Mouse (Mus musculus): ENCODE data around the gene Aldh1a3. TPM values are rescaled to one million over a fixed set of nuclear protein-coding genes. Genes with fewer than 3 reads are reported as not detected.
A peak's percentile ranks its signal among the peaks of the same experiment; 100 is the strongest.

The Aldh1a3 gene
- polyA plus RNA-seq, 1 experiment from 2014 or later, result 1.3 TPM

GRCm38 (mm10) chr7:66404802-66405201 is 22.5 kb downstream of the Aldh1a3 start:
- Histone ChIP-seq H3K9ac (ENCODE audit: low read depth, low read length) (no peak overlapping the region), H3K27ac (ENCODE audit: low read depth, low read length) (no peak overlapping the region), H3K4me1 (replicated peaks; ENCODE audit: control insufficient read depth, insufficient read depth, low read length) (no peaks in the 10 kb centered on the region), H3K4me2 (replicated peaks; ENCODE audit: low read depth, low read length) (no peak overlapping the region), H3K36me3 (ENCODE audit: control insufficient read depth, insufficient read depth, low read length) (no peaks in the 10 kb centered on the region), H3K9me3 (ENCODE audit: control insufficient read depth, low read length) (no peaks in the 10 kb centered on the region), H3K4me3 (ENCODE audit: low read depth, low read length) (no peak overlapping the region), H3K27me3 (ENCODE audit: control insufficient read depth, insufficient read depth, low read length) (no peaks in the 10 kb centered on the region)
- WGBS, result 78% methylated on average over 4 of the region's 4 CpGs
- ATAC-seq (ENCODE audit: low FRiP score) (no peak), DNase-seq (ENCODE audit: low spot score) (no peak)

GRCm38 (mm10) chr7:66404141-66404540 is 23.2 kb downstream of the Aldh1a3 start:
- 71% methylated on average over 10 of the region's 10 CpGs for WGBS
- H3K9me3 ChIP-seq (ENCODE audit: control insufficient read depth, low read length), result no peaks in the 10 kb centered on the region
- no peak for ATAC-seq (ENCODE audit: low FRiP score)
- H3K36me3 ChIP-seq (ENCODE audit: control insufficient read depth, insufficient read depth, low read length), result no peaks in the 10 kb centered on the region
- no peaks in the 10 kb centered on the region for H3K4me1 ChIP-seq (replicated peaks; ENCODE audit: control insufficient read depth, insufficient read depth, low read length)
- no peak overlapping the region for H3K27ac ChIP-seq (ENCODE audit: low read depth, low read length)
- no peak overlapping the region for H3K4me2 ChIP-seq (replicated peaks; ENCODE audit: low read depth, low read length)
- no peak for DNase-seq (ENCODE audit: low spot score)
- no peak overlapping the region for H3K9ac ChIP-seq (ENCODE audit: low read depth, low read length)
- no peak overlapping the region for H3K4me3 ChIP-seq (ENCODE audit: low read depth, low read length)
- H3K27me3 ChIP-seq (ENCODE audit: control insufficient read depth, insufficient read depth, low read length), result no peaks in the 10 kb centered on the region

GRCm38 (mm10) chr7:66402876-66403275 is 24.4 kb downstream of the Aldh1a3 start:
- no peak overlapping the region for H3K4me3 ChIP-seq (ENCODE audit: low read depth, low read length)
- H3K4me2 ChIP-seq (replicated peaks; ENCODE audit: low read depth, low read length), result no peak overlapping the region
- H3K9me3 ChIP-seq (ENCODE audit: control insufficient read depth, low read length), result no peaks in the 10 kb centered on the region
- no peak for ATAC-seq (ENCODE audit: low FRiP score)
- no peak for DNase-seq (ENCODE audit: low spot score)
- H3K27me3 ChIP-seq (ENCODE audit: control insufficient read depth, insufficient read depth, low read length), result no peaks in the 10 kb centered on the region
- H3K36me3 ChIP-seq (ENCODE audit: control insufficient read depth, insufficient read depth, low read length), result no peaks in the 10 kb centered on the region
- H3K27ac ChIP-seq (ENCODE audit: low read depth, low read length), result no peak overlapping the region
- no peaks in the 10 kb centered on the region for H3K4me1 ChIP-seq (replicated peaks; ENCODE audit: control insufficient read depth, insufficient read depth, low read length)
- 87% methylated on average over 5 of the region's 5 CpGs for WGBS
- no peak overlapping the region for H3K9ac ChIP-seq (ENCODE audit: low read depth, low read length)

GRCm38 (mm10) chr7:66401605-66402004 is 25.7 kb downstream of the Aldh1a3 start:
- DNase-seq (ENCODE audit: low spot score), result no peak
- no peak overlapping the region for H3K4me2 ChIP-seq (replicated peaks; ENCODE audit: low read depth, low read length)
- no peaks in the 10 kb centered on the region for H3K4me1 ChIP-seq (replicated peaks; ENCODE audit: control insufficient read depth, insufficient read depth, low read length)
- no peaks in the 10 kb centered on the region for H3K9me3 ChIP-seq (ENCODE audit: control insufficient read depth, low read length)
- no peak overlapping the region for H3K9ac ChIP-seq (ENCODE audit: low read depth, low read length)
- no peaks in the 10 kb centered on the region for H3K27me3 ChIP-seq (ENCODE audit: control insufficient read depth, insufficient read depth, low read length)
- WGBS, result 69% methylated on average over 8 of the region's 8 CpGs
- no peak for ATAC-seq (ENCODE audit: low FRiP score)
- no peak overlapping the region for H3K27ac ChIP-seq (ENCODE audit: low read depth, low read length)
- no peaks in the 10 kb centered on the region for H3K36me3 ChIP-seq (ENCODE audit: control insufficient read depth, insufficient read depth, low read length)
- H3K4me3 ChIP-seq (ENCODE audit: low read depth, low read length), result no peak overlapping the region

GRCm38 (mm10) chr7:66397288-66397687 is 30.0 kb downstream of the Aldh1a3 start:
- H3K27ac ChIP-seq (ENCODE audit: low read depth, low read length), result no peak overlapping the region
- no peak for ATAC-seq (ENCODE audit: low FRiP score)
- no peak for DNase-seq (ENCODE audit: low spot score)
- H3K9me3 ChIP-seq (ENCODE audit: control insufficient read depth, low read length), result no peaks in the 10 kb centered on the region
- H3K4me1 ChIP-seq (replicated peaks; ENCODE audit: control insufficient read depth, insufficient read depth, low read length), result no peaks in the 10 kb centered on the region
- H3K36me3 ChIP-seq (ENCODE audit: control insufficient read depth, insufficient read depth, low read length), result no peaks in the 10 kb centered on the region
- 33% methylated on average over 3 of the region's 3 CpGs for WGBS
- H3K27me3 ChIP-seq (ENCODE audit: control insufficient read depth, insufficient read depth, low read length), result no peaks in the 10 kb centered on the region
- H3K9ac ChIP-seq (ENCODE audit: low read depth, low read length), result no peak overlapping the region
- H3K4me3 ChIP-seq (ENCODE audit: low read depth, low read length), result no peak overlapping the region
- H3K4me2 ChIP-seq (replicated peaks; ENCODE audit: low read depth, low read length), result no peak overlapping the region

GRCm38 (mm10) chr7:66388621-66389532 is 38.4 kb downstream of the Aldh1a3 start:
- H3K9ac ChIP-seq (ENCODE audit: low read depth, low read length), result peak overlapping the region; percentile 60; the same call in 1 of the 2 replicates
- H3K4me3 ChIP-seq (ENCODE audit: low read depth, low read length), result peak overlapping the region; percentile 55
- H3K36me3 ChIP-seq (ENCODE audit: control insufficient read depth, insufficient read depth, low read length), result no peaks in the 10 kb centered on the region
- ATAC-seq (ENCODE audit: low FRiP score), result peak; percentile 72; the same call in 1 of the 2 replicates
- H3K27ac ChIP-seq (ENCODE audit: low read depth, low read length), result no peak overlapping the region
- 15% methylated on average over 28 of the region's 28 CpGs for WGBS
- peak overlapping the region; percentile 99 for H3K4me2 ChIP-seq (replicated peaks; ENCODE audit: low read depth, low read length)
- peak; percentile 79 for DNase-seq (ENCODE audit: low spot score)
- no peaks in the 10 kb centered on the region for H3K9me3 ChIP-seq (ENCODE audit: control insufficient read depth, low read length)
- H3K27me3 ChIP-seq (ENCODE audit: control insufficient read depth, insufficient read depth, low read length), result peaks cover 7% of the 10 kb centered on the region; the same call in 1 of the 2 replicates
- 0 out of 2 replicates have a peak, but pooled peaks cover 2% of the 10 kb centered on the region for H3K4me1 ChIP-seq (replicated peaks; ENCODE audit: control insufficient read depth, insufficient read depth, low read length)

- Histone ChIP-seq H3K9me3 (ENCODE audit: control insufficient read depth, low read length) (no peaks in the 10 kb centered on the region), H3K36me3 (ENCODE audit: control insufficient read depth, insufficient read depth, low read length) (no peaks in the 10 kb centered on the region), H3K4me1 (replicated peaks; ENCODE audit: control insufficient read depth, insufficient read depth, low read length) (0 out of 2 replicates have a peak, but pooled peaks cover 2% of the 10 kb centered on the region), H3K4me2 (replicated peaks; ENCODE audit: low read depth, low read length) (peak within 1 kb of the TSS; percentile 99), H3K27ac (ENCODE audit: low read depth, low read length) (no peak within 1 kb of the TSS), H3K27me3 (ENCODE audit: control insufficient read depth, insufficient read depth, low read length) (peaks cover 7% of the 10 kb centered on the region; the same call in 1 of the 2 replicates), H3K4me3 (ENCODE audit: low read depth, low read length) (peak within 1 kb of the TSS; percentile 55), H3K9ac (ENCODE audit: low read depth, low read length) (peak within 1 kb of the TSS; percentile 60)
- WGBS, result under 1% methylated on average over 69 of the region's 70 CpGs
- ATAC-seq (ENCODE audit: low FRiP score) (peak; percentile 79), DNase-seq (ENCODE audit: low spot score) (peak; percentile 80)
These were observed 39.4 kb downstream of the Aldh1a3 start, which contains the start of gene Lrrk1 for GRCm38 (mm10) chr7:66387813-66388521. Gene Lrrk1 (minus strand): TSS chr7:66388350.

GRCm38 (mm10) chr7:66387419-66387812 is 39.9 kb downstream of the Aldh1a3 start:
- peak; percentile 22; the same call in 1 of the 2 replicates for ATAC-seq (ENCODE audit: low FRiP score)
- H3K4me3 ChIP-seq (ENCODE audit: low read depth, low read length), result peak overlapping the region; percentile 55
- peak overlapping the region; percentile 60; the same call in 1 of the 2 replicates for H3K9ac ChIP-seq (ENCODE audit: low read depth, low read length)
- no peak overlapping the region for H3K27ac ChIP-seq (ENCODE audit: low read depth, low read length)
- H3K9me3 ChIP-seq (ENCODE audit: control insufficient read depth, low read length), result no peaks in the 10 kb centered on the region
- H3K4me2 ChIP-seq (replicated peaks; ENCODE audit: low read depth, low read length), result peak overlapping the region; percentile 99
- peak; percentile 43 for DNase-seq (ENCODE audit: low spot score)
- peaks cover 7% of the 10 kb centered on the region; the same call in 1 of the 2 replicates for H3K27me3 ChIP-seq (ENCODE audit: control insufficient read depth, insufficient read depth, low read length)
- H3K4me1 ChIP-seq (replicated peaks; ENCODE audit: control insufficient read depth, insufficient read depth, low read length), result 0 out of 2 replicates have a peak, but pooled peaks cover 2% of the 10 kb centered on the region
- H3K36me3 ChIP-seq (ENCODE audit: control insufficient read depth, insufficient read depth, low read length), result no peaks in the 10 kb centered on the region
- 1% methylated on average over 13 of the region's 13 CpGs for WGBS
